Mouse (Mus musculus) liver, embryonic 14.5 days (tissue): ENCODE data around the gene Ppp1r12b.

Experiments used
- CTCF ChIP-seq: IDR thresholded peaks from 2 replicates; pipeline ENCODE4 v1.5.1; 2016; ENCODE audit warnings: antibody characterized with exemption, low read depth, control low read depth
- EP300 ChIP-seq: IDR thresholded peaks from 2 replicates; pipeline ENCODE4 v1.6.1; 2016; ENCODE audit warnings: antibody characterized with exemption, low read depth

GRCm38 (mm10) chr1:134796536-134796935 lies 159.2 kb downstream of the Ppp1r12b start:
- TF ChIP-seq CTCF = no peak
- no peak for TF ChIP-seq EP300
